Mouse (Mus musculus) lung, embryonic 14.5 days (tissue): ENCODE measurements around the gene Insig1. TPM values are rescaled to one million over a fixed set of nuclear protein-coding genes. Genes with fewer than 3 reads are reported as not detected.
A peak's percentile ranks its signal among the peaks of the same experiment; 100 is the strongest.

ENCODE experiments used
- ATAC-seq: fragments of 200-750 bp; cut with Nextera tagmentation; 2 replicates; pipeline ENCODE4 v1.8.0; 2017; ENCODE audit warnings: mild to moderate bottlenecking, moderate TSS enrichment, moderate library complexity; ENCODE audit not compliant: insufficient read depth
- DNase-seq: peaks from one replicate; pipeline ENCODE4 v3.0.0-alpha.2; 2015
- H3K27ac ChIP-seq: fragments of 300-500 bp; sonication (generic); 2 replicates; pipeline ENCODE4 v1.5.1; 2014; ENCODE audit warnings: low read depth, mild to moderate bottlenecking, moderate library complexity
- H3K27me3 ChIP-seq: fragments of 300-500 bp; sonication (generic); 2 replicates; pipeline ENCODE4 v1.6.1; 2014; ENCODE audit warnings: low read length, control low read depth; ENCODE audit not compliant: insufficient read depth
- H3K36me3 ChIP-seq: fragments of 300-500 bp; sonication (generic); 2 replicates; pipeline ENCODE4 v1.6.1; 2014; ENCODE audit warnings: control low read depth; ENCODE audit not compliant: insufficient read depth
- H3K4me1 ChIP-seq: fragments of 300-500 bp; sonication (generic); 2 replicates; pipeline ENCODE4 v1.6.1; 2014; ENCODE audit warnings: antibody characterized with exemption, control low read depth; ENCODE audit not compliant: insufficient read depth
- H3K4me2 ChIP-seq: fragments of 300-500 bp; sonication (generic); 2 replicates; pipeline ENCODE4 v1.6.1; 2014; ENCODE audit warnings: mild to moderate bottlenecking
- H3K4me3 ChIP-seq: fragments of 300-500 bp; sonication (generic); 2 replicates; pipeline ENCODE4 v1.5.1; 2014; ENCODE audit warnings: low read depth, low read length
- H3K9ac ChIP-seq: fragments of 300-500 bp; sonication (generic); 2 replicates; pipeline ENCODE4 v1.6.1; 2014
- H3K9me3 ChIP-seq: fragments of 300-500 bp; sonication (generic); 2 replicates; pipeline ENCODE4 v1.6.1; 2016; ENCODE audit warnings: low read depth, low read length, control low read depth
- CTCF ChIP-seq: IDR thresholded peaks from 2 replicates; pipeline ENCODE4 v1.5.1; 2016; ENCODE audit warnings: antibody characterized with exemption, low read depth
- WGBS: fragments of 180-500 bp; shearing (Covaris S2); extraction: QIAGEN DNeasy Blood & Tissue Kit; methylation state at CpG from one replicate; pipeline ENCODE4 v1.1.7; 2014; 5-methylcytosine and 5-hydroxymethylcytosine counted together
- polyA plus RNA-seq: library from polyadenylated mRNA; unstranded; fragments of >200 nt; fragmentation: Nextera tagmentation; extraction: Ambion mirVana; gene quantifications from 2 replicates; pipeline ENCODE4 v1.2.1, GENCODE M21; 2014

The Insig1 gene
- polyA plus RNA-seq, 1 experiment from 2014 or later: 66.5 TPM

DNA sequence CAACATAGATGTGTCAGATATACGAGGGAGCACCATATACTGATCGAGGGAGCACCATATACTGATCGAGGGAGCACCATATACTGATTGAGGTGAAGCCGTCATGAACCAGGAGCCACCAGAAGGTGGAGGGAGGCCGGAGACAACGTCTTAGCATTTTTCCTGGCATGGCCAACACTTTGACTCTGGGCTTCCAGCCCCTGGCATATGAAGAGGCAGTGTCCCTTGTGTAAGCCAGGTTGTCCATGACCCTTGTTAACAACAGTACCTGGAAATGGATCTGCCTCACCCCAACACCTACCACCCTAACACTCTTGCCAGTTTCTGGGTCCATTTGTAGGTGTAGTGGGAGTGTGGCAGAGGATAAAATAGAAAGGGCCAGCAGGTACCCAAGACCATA is 23.7 kb downstream of the Insig1 start:
- no peak for ATAC-seq

DNA sequence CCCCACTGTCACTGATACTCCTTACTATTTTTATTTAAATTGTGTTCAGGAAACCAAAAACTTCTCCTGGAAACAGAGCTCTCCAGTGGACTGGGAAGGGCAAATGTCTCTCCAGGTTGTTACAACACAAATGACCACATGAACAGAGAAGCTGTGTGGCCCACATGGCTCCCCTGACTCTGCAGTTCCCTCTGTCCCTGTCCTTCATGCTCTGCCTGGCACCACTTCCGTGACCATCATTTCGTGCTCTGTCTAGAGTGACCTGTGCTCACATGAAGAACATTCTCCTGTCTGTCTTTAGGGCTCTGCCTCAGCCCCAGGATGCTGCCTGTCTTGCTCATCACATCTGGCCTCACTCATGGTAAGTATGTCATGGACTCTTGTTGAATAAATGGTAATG is 24.5 kb downstream of the Insig1 start:
- Histone ChIP-seq H3K9me3 (no peaks in the 10 kb centered on the region), H3K27ac (no peak overlapping the region), H3K4me1 (no peaks in the 10 kb centered on the region), H3K4me3 (no peak overlapping the region), H3K9ac (no peak overlapping the region), H3K27me3 (no peaks in the 10 kb centered on the region), H3K36me3 (no peaks in the 10 kb centered on the region), H3K4me2 (no peak overlapping the region)
- TF ChIP-seq CTCF: no peak
- DNase-seq (no peak), ATAC-seq (no peak)
- WGBS: 74% methylated on average over 2 of the region's 2 CpGs

More for the DNA sequence above, 23.7 kb downstream of the Insig1 start:
- Histone ChIP-seq H3K27ac (no peak overlapping the region), H3K9ac (no peak overlapping the region), H3K4me2 (no peak overlapping the region), H3K27me3 (no peaks in the 10 kb centered on the region), H3K4me1 (no peaks in the 10 kb centered on the region), H3K4me3 (no peak overlapping the region), H3K36me3 (no peaks in the 10 kb centered on the region), H3K9me3 (no peaks in the 10 kb centered on the region)
- DNase-seq: no peak
- 67% methylated on average over 6 of the region's 6 CpGs for WGBS
- TF ChIP-seq CTCF: no peak

DNA sequence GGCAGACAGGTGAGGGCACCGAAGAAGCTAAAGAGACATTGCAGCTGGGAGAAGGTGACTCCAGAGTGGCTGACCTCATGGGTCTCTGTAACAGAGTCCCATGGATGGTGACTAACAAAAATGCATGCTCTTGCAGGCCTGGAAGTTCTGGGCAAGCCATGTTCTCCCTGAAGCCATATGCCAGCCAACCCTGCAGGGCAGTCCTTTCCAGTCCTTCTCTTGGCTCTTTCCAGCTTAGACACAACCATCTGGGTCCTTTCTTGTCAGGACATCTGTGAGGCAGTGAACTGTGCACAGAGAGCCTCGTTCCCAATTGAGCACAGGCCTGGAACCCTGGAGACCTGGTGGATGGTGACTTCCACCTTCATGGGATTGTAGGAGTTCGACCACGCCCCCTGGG is 35.8 kb downstream of the Insig1 start:
- no peaks in the 10 kb centered on the region for H3K9me3 ChIP-seq
- DNase-seq: no peak
- H3K27ac ChIP-seq: no peak overlapping the region
- H3K27me3 ChIP-seq: no peaks in the 10 kb centered on the region
- no peaks in the 10 kb centered on the region for H3K4me1 ChIP-seq
- 66% methylated on average over 4 of the region's 4 CpGs for WGBS
- no peak for TF ChIP-seq CTCF
- H3K4me2 ChIP-seq: no peak overlapping the region
- H3K4me3 ChIP-seq: no peak overlapping the region
- no peak for ATAC-seq
- no peaks in the 10 kb centered on the region for H3K36me3 ChIP-seq
- no peak overlapping the region for H3K9ac ChIP-seq

DNA sequence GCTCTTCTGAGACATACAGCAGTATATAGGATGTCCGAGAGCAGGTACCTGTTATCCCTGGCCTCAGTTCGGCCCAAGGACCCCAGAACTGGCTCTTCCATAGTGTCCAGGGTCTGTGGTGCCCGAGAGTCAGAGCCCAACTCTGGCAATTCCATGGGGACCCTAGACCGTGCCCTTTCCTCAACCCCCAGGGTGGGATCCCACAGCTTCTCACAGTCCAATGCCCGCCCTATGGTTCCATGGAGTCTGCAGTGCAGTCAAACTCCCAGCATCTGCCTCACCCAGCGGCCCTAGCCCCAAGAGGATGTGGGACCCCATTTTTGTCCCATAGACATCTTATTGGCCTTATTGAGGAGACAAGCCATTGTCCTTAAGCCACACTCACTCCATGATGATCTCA is 36.8 kb downstream of the Insig1 start:
- WGBS: 78% methylated on average over 6 of the region's 6 CpGs
- Histone ChIP-seq H3K4me2 (no peak overlapping the region), H3K4me3 (no peak overlapping the region), H3K4me1 (no peaks in the 10 kb centered on the region), H3K9me3 (no peaks in the 10 kb centered on the region), H3K9ac (no peak overlapping the region), H3K27ac (no peak overlapping the region), H3K27me3 (no peaks in the 10 kb centered on the region), H3K36me3 (no peaks in the 10 kb centered on the region)
- no peak for ATAC-seq
- DNase-seq: no peak
- TF ChIP-seq CTCF: no peak

DNA sequence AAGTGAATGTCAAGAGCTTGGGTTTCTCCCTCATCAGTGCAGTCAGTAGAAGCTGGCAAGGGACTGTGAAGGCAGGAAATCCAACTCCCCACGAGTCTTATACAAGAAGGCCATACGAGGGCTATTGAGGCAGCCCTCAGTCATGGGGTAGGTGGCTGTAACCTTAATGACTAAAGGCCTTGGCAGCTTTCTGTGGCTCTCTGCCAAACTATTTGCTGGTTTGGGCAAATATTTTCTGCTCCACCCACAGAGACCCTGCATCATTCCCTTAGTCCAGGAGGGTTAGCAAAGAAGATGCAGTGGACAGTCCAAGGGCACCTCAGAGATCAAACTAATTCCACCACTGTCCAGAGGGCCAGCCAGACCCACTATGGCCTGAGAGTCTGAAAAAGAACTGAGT is 39.7 kb downstream of the Insig1 start:
- H3K4me2 ChIP-seq: no peak overlapping the region
- 54% methylated on average over 2 of the region's 2 CpGs for WGBS
- H3K4me3 ChIP-seq: no peak overlapping the region
- H3K36me3 ChIP-seq: no peaks in the 10 kb centered on the region
- ATAC-seq: no peak
- no peaks in the 10 kb centered on the region for H3K9me3 ChIP-seq
- TF ChIP-seq CTCF: no peak
- no peak overlapping the region for H3K9ac ChIP-seq
- no peaks in the 10 kb centered on the region for H3K27me3 ChIP-seq
- no peak overlapping the region for H3K27ac ChIP-seq
- no peak for DNase-seq
- H3K4me1 ChIP-seq: no peaks in the 10 kb centered on the region

DNA sequence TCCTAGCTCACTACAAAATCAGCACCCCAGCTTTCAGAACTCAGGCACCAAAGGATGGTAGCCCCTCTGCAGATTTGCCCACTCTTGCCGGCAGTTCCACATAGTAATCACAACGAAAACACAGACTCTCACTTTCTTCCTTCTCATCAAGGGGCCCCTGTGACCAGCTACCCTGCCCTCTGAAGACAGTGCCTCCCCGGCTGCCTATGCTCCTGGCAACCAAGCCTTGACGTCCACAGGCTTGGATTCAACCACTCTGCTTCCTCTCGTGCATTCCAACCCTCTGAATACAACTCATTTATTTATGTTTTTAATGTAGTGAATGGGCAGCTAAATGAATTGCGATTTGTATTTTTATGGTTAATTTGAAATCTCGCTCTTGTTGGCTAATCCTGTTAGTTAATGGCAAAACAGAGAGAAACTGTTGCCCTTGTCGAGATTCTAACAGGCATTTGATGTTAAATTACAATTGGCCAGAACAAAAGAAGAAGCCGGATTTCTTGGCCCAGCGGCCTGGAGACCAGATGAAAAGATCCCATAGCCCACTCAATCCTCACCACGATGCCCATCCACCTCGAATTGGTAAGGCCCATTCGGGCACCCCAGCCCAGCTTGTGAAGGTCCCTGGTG is 46.2 kb downstream of the Insig1 start:
- Histone ChIP-seq H3K9ac (no peak overlapping the region), H3K9me3 (no peaks in the 10 kb centered on the region), H3K4me2 (no peak overlapping the region), H3K36me3 (no peaks in the 10 kb centered on the region), H3K27me3 (peaks cover 57% of the 10 kb centered on the region), H3K4me3 (no peak overlapping the region), H3K4me1 (no peaks in the 10 kb centered on the region), H3K27ac (no peak overlapping the region)
- 7% methylated on average over 13 of the region's 13 CpGs for WGBS
- no peak for TF ChIP-seq CTCF
- ATAC-seq (no peak), DNase-seq (no peak)

DNA sequence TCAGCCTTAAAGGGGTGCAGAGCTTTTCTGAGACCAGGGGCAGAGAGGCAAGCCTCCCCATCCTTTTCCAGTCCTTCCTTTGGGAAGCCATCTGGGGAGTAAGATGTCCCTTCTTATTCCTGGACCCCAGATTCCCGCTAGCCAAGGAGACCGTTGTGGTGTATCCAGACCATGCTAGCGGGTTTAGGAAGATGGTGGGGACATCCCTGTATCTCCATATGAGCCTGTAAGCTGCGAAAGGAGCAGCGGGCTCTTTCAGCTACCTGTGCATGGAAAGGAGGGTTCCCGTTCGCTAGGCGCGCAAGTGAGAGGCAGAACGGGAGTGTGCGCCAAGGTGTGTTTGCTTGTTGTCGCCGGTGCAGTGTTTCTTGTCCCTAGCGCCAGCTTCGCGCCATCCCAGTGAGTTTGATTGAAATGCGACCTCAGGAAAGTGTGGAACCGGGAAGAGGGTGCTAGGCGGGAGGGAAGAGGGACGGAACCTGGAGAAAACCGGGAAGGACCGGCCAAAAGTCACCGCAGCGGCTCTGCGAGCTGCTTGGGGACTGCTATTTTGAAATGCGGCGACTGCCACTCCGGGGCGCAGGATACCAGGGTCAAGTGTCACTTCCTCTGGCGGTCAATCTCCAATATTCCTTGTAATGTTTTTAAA is 46.8 kb downstream of the Insig1 start:
- Histone ChIP-seq H3K4me2 (peak overlapping the region; percentile 60), H3K36me3 (no peaks in the 10 kb centered on the region), H3K4me1 (no peaks in the 10 kb centered on the region), H3K27me3 (peaks cover 62% of the 10 kb centered on the region), H3K4me3 (peak overlapping the region; percentile 26), H3K9ac (no peak overlapping the region; the same call in 1 of the 2 replicates), H3K27ac (no peak overlapping the region), H3K9me3 (no peaks in the 10 kb centered on the region)
- peak; percentile 63 for DNase-seq
- peak; percentile 54; the same call in 1 of the 2 replicates for ATAC-seq
- WGBS: under 1% methylated on average over 30 of the region's 30 CpGs
- TF ChIP-seq CTCF: no peak
